Mouse (Mus musculus) layer of hippocampus, adult 9-11 months (tissue): ENCODE measurements at regions not wholly inside any gene's neighbourhood (a gene's known extent, or its start where the extent isn't known, plus 50 kb on each side); places are given as distances from the start of the nearest gene placed in this dataset.
A peak's percentile ranks its signal among the peaks of the same experiment; 100 is the strongest.
"Not testable (repeated sequence)": the region's sequence is repeated elsewhere in the genome, so short reads cannot be mapped to it uniquely, and the experiment has no call there.

Experiments used
- DNase-seq: peaks from one replicate; pipeline ENCODE4 v3.0.0; 2022

- DNase-seq = no peak
These were observed 217.5 kb upstream of the Zpld1 start for GRCm38 (mm10) chr16:55515228-55515696.

DNA sequence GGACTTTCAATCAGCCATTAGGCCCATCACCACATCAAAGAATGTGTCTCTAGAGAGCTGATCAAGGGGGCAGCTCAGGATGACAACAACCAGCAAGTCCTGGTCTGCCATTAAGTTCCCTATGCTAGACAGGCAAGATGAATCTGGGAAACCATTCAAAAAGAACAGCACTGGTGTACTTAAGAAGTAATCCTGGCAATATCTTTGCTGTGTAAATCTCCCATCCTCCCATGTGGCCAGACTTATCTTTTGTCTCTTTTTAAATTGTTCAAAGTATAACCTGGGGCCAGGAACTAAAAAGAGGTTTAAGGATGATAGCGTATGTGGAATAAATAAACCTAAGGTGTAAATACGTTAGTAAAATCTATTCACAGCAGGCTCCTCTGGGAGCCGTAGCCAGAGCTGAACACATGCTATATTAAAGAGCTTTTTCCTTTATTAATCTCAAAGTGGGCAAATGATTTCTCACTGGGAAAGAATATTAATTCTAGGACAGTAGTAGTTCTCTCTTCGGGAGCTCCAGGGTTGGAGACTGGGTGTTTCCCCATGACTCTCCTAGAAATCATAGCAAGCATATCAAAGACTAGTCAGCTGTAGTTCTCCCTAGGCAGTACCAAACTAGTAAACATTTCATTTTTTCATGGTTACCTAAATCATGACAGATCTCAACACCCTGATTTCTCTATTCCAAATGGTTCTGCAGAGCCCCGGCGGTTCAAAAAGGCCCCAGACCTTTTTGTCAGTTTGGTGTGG lies 216.8 kb upstream of the Zpld1 start:
- DNase-seq = no peak

- DNase-seq = no peak
These were observed 207.1 kb upstream of the Zpld1 start for GRCm38 (mm10) chr16:55504796-55505413.

- DNase-seq = no peak
These were observed 206.5 kb upstream of the Zpld1 start for GRCm38 (mm10) chr16:55504274-55504673.

DNA sequence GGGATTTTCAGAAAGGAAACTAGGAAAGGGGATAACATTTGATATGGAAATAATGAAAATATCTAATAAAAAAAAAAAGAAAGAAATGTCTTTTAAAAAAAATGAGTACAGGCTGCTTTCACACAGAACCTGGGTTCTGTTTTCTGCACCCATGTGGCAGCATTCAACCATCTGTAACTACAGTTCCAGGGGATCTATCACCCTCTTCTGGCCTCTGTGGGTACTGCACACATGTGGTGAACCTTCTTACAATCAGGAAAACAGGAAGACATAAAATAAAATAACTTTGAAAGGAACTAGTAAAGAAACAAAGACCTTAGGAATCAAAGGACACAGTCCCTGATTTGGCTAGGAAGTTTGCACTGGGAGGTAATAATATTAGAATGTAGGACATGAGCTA lies 205.5 kb upstream of the Zpld1 start:
- DNase-seq = no peak

DNA sequence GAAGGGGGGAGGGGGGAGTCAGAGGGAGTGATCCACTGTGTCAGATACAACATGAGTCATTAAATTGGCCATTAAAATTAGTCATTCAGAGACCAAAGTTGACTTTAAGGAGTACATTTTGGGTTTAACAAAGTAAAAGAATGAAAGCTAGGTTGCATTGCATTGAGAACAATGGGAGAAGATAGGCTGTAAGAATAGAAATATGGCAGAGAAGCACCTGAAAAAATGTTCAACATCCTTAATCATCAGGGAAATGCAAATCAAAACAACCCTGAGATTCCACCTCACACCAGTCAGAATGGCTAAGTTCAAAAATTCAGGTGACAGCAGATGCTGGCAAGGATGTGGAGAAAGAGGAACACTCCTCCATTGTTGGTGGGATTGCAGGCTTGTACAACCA lies 202.0 kb upstream of the Zpld1 start:
- not testable (repeated sequence) for DNase-seq

GRCm38 (mm10) chr16:55495051-55495450 lies 197.3 kb upstream of the Zpld1 start:
- DNase-seq = no peak

DNA sequence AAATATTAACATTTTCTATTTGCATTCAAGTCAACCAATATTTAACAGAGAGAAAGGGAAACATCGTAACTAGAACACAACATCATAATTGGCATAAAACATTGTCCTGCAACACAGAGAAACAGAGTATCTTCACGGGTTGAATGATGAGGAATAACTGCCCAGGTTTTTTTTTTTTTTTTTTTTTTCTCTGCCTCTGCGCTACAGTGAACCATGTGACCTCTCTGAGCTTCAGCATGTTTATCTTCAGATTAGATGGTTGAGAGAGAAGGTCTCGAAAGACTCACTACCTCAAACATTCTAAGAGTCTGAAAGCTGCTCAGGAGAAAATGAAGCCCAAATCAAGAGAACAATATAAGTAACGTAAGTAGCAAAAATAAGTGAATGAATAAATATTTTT lies 196.4 kb upstream of the Zpld1 start:
- DNase-seq = no peak

GRCm38 (mm10) chr16:55492111-55492510 lies 194.3 kb upstream of the Zpld1 start:
- DNase-seq = no peak

DNA sequence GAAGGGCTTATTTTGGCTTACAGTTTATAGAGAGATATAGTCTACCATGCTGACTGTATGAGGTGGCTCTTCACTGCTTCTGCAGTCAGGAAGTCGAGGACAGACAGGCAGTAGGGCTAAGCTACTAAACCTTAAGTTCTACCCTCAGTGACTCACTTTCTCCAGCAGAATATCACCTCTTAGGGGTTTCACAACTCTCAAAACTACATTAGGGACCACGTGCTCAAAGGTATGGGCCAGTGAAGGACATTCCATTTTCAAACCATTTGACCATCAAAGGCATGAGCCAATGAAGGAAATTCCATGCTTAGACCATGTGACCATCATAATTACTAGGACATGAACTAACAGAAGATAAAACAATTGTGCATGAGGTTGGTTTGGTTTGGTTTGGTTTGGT lies 186.6 kb upstream of the Zpld1 start:
- no peak for DNase-seq

GRCm38 (mm10) chr16:55480745-55481144 lies 183.0 kb upstream of the Zpld1 start:
- no peak for DNase-seq

DNA sequence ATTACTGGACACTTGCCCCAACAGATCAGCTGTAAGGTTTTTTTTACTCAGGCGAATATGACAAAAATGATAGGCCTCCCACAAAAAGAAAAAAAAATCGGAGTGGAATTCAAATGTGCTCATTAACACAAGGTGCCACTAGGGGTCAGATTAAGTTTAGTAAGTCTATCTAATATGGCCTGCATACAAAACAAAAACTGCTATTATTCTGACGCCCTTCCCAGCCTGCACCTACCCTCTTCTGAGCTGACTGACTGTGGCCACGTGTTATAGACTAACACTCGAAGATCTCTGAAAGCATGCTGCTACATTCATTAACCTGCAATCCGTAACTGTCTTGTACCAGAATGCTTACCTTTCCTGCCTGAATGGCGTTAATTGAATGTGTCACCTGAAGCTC lies 182.5 kb upstream of the Zpld1 start:
- no peak for DNase-seq

DNA sequence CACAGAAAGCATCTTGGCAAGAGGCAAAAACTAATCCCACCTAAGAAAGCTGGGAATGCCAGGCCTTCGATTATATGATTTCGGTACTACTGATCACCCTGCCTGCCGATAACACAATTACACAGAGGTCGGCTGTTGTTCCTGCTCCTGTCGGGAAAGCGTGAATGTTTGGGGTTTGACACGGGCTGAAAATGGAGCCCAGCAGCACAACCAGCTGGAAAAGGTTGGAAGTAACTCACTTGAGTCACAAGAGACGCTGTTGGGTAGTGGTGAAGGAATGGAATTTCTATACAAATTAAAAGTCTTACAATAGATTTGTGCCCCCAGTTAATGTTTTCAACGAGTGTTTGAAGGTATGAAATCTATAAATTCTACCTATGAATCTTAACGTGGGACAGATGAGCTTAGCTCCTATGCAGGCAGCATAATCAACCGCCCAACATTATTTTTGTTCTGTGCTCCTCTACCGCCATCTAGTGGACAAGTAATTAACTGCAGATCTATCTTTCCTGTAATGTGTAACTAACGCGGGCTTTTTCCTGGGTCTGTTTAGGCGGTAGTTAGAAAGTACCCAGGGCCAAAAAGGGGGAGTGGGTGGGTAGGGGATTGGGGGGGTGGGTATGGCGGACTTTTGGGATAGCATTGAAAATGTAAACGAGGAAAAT lies 178.9 kb upstream of the Zpld1 start:
- DNase-seq = peak; percentile 49

DNA sequence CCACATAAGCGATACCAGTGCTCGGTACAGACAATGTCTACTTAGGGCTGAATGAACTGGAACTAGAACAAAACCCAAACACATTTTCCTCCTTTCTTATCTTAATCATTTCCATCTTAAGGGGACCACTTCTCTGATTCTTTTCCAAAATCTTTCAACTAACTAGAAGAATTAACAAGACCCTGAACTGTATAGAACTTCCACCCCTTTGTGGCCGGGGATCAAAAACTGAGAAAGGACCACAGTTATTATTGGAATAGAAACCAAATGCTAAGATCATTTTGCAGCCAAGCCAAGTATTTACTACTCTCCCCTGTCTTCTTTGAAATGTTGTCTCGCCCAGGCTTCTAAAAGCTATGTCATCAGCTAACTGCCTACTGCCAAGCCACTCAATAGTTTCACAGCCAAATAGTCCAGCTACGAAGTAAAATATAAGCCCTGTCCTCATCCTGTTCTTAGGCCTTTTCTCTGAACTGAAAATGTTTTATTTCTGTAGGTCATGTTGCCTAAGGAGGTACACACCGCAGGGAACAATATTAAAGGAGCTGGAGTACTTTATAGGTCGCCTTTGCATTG lies 177.3 kb upstream of the Zpld1 start:
- no peak for DNase-seq

- no peak for DNase-seq
These were observed 173.6 kb upstream of the Zpld1 start for GRCm38 (mm10) chr16:55471396-55471795.

GRCm38 (mm10) chr16:55470721-55471120 lies 172.9 kb upstream of the Zpld1 start:
- DNase-seq = no peak

DNA sequence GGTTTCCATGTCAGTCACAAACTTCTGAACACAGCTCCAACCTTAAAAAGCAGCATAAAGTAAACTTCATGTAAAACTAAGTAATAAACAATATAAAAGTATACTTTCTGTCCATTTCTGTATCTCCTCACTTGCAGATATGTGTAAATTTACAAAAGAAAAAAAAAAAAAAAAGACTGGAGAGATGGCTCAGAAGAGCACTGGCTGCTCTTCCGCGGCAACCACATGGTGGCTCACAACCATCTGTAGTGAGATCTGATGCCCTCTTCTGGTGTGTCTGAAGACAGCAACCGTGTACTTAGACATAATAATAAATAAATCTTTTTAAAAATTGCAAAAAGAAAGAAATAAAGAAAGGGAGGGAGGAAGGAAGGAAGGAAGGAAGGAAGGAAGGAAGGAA lies 171.9 kb upstream of the Zpld1 start:
- no peak for DNase-seq

DNA sequence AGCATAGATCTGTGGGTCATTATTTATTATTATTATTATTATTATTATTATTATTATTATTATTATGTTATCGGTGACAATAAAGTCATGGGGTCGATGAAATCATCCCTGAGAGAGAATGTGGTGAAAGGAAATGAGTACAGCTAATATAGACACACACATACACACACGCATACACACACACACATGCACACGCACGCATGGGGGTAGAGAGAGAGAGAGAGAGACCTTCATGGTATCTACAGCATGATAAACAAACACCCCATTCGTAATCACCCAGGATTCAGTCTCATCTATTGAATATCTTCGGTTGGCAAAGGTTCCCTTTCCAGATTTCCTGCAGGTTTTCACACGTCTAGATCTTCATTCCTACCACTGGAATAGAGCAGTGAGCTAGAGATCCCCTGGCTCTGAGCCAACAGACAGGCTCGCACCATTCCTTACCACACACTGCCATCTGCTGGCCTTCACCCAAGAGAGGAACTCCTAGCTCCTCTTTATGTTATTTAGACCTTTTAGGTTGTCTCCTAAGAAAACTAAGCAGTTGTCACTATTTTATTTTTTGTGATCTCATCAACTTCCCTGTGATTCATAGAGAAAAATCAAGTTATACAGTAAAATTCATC lies 171.2 kb upstream of the Zpld1 start:
- peak; percentile 85 for DNase-seq

- no peak for DNase-seq
These were observed 162.7 kb upstream of the Zpld1 start for GRCm38 (mm10) chr16:55460519-55460918.

- no peak for DNase-seq
These were observed 149.8 kb upstream of the Zpld1 start for GRCm38 (mm10) chr16:55447581-55447980.

DNA sequence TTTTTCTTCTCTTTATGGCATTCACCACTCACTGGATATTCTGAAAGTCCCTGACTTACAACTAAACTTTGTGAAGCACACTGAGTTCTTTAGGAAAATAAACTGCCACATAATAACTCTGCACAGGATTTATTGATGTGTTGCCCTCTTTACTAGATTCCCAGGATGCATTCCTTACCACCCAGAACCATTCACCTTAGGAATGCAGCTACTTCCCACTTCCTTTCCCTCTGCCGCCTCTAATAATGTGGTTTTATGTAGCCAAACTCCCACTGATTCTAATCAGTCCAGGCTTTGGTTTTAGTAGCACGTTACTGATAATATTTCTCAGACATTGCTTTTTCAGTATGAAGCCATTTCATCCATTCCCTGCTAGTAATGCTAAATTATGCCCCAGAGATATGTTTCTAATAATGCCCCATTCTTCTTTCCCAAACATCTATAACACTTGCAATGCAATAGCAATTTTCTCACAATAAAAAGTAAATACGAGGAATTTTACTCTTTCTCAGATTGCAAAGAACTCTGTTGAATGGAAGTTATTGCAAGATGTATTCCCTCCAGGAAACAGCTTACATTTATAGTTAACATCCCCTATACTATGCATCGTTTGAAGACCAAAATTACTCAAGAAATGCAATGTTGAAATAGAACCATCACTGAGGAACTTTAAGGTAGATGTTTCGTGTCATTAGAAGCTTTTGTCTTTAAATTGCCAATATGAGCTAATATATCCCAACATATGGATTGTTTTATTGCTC lies 145.2 kb upstream of the Zpld1 start:
- no peak for DNase-seq
